Mouse (Mus musculus) 3134 (cell line): ENCODE results near the gene Hhatl.

Experiments used
- DNase-seq: peaks from one replicate; pipeline ENCODE4 v3.0.0-alpha.2; 2011; ENCODE audit warnings: low spot score; ENCODE audit not compliant: insufficient read length; ENCODE audit errors: extremely low read depth

Gene Hhatl

DNA sequence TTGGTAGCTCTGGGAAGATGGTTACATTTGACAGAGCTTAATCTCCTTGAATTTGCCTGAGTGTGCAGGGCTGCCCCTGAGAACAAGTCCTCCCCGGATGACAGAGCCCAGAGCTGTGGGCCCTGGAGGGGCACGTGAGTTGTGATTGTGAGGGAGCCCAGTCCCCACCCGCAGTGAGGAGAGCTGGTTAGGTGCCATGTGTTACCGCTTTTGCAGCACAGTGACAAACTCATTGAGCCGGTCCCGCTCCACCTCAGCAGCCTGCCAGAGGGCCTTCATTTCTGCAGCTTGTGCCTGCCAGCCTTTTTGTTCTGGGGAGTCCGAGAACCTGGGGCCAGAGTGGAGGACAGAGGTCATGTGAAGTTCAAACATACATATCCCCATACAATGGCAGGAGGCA is 15.6 kb upstream of the Hhatl start:
- DNase-seq = no peak

DNA sequence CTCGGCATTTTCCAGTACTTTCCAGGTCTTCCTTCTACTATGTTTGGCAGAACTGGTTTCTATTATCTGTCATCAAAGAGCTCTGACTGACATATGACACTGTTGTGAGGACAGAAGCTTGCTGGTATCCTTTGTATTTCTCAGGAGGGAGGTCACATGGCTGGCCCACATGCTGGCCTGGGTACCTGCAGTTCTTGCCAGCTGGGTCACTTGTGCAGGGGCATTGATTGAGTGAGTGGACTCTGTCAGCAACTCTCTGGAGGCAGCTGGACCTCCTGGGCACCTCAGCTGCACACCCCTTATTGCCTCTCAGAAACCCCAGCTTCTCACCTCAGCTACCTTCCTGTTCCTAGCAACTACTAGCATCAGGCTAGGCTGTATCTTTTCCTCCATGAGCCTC is 15.2 kb upstream of the Hhatl start:
- DNase-seq = no peak

DNA sequence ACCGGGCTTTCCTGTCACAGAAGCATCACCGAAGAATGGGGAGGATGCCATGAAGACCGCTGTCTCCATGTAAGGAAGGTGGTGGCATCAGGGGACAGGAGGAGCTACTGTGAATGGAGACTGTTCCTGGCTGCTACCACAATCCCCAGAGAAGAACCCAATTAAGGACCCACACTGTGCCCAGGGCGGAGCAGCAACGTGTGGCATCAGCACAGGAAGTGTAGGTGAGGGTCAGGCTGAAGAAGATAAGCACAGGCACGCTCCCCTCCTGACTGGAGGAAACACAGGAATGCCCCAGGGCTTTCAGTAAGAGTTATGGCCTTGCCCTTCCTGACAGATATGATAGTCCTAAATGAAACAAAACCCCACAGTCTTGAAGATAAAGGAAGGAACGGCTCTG is 10.4 kb upstream of the Hhatl start:
- no peak for DNase-seq

GRCm38 (mm10) chr9:121798887-121799520 is 6.7 kb upstream of the Hhatl start:
- no peak for DNase-seq

DNA sequence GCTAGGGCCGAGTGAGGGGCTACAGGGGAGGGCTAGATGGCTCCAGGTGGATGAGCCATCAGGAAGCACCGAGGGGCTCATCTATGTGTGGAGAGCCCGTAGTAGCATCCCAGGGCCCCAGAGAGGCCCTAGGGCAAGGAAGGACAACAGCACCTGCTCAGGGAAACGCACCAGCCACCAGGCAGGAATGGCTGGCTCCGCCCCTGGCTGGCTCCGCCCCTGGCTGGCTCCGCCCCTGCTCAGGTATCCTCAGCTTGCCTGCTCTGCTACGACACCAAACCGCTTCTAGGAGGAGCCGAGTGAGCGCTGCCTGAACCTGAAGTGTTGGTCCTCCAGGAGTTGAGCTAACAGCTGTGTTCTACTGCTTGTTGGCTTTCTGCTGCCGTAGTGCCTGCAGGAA is 5.4 kb upstream of the Hhatl start:
- no peak for DNase-seq

GRCm38 (mm10) chr9:121794972-121795539 is 2.7 kb upstream of the Hhatl start:
- DNase-seq = no peak

- peak; percentile 41 for DNase-seq
Observed at GRCm38 (mm10) chr9:121791206-121791605, 1.1 kb downstream of the Hhatl start.

GRCm38 (mm10) chr9:121786359-121786758 is 5.9 kb downstream of the Hhatl start:
- no peak for DNase-seq

DNA sequence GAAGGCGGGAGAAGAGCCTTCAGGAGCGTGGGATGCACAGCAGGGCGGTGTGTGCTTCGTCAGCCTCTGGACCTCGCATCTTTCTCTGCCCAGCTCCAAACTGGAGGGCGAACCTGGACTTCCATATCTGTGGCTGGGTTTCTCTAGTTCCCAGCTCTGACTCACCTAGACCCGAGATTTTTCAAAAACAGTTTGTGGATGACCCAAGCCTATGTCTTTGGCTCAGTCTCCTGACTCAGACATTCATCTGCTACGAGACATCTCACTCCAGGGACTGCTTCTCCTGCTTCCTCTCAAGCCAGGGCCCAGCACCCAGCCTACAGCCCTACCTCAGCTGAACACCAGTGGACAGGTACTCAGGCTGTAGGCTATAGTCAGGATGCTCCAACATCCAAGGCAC is 7.0 kb downstream of the Hhatl start:
- no peak for DNase-seq

DNA sequence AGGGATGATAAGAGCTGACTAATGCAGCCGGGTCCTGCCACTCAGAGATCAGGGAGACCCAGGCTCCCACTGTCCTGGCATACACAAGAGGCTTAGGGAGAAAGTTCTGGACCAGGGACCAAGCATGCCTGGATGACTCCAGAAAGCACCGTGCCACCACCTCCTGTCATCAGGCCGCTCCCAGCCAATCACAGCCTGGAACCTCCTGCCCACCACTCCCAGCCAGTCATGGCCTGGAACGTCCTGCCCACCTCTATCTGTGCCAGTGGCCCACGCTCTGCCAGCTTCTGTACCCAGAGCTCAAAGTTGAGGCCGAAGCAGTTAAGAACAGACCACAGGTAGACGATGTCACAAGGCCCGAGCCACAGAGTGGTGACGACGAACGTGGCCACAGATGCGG is 7.5 kb downstream of the Hhatl start:
- DNase-seq = no peak

DNA sequence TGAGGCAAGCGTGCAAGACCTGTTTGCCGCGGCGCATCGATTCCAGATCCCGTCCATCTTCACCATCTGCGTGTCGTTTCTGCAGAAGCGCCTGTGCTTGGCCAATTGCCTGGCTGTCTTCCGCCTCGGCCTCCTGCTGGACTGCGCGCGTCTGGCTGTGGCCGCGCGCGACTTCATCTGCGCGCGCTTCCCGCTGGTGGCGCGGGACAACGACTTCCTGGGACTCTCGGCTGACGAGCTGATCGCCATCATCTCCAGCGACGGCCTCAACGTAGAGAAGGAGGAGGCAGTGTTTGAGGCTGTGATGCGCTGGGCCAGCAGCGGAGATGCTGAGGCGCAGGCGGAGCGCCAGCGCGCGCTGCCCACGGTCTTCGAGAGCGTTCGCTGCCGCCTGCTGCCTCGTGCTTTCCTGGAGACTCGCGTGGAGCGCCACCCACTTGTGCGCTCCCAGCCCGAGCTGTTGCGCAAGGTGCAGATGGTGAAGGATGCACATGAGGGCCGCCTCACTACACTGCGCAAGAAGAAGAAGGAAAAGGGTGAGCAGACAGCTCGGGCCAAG is 14.2 kb downstream of the Hhatl start:
- DNase-seq = no peak

GRCm38 (mm10) chr9:121777484-121778065 is 14.7 kb downstream of the Hhatl start, which contains the start of gene Klhl40:
Gene Klhl40, plus strand, starts transcription at chr9:121777607.
- no peak for DNase-seq

DNA sequence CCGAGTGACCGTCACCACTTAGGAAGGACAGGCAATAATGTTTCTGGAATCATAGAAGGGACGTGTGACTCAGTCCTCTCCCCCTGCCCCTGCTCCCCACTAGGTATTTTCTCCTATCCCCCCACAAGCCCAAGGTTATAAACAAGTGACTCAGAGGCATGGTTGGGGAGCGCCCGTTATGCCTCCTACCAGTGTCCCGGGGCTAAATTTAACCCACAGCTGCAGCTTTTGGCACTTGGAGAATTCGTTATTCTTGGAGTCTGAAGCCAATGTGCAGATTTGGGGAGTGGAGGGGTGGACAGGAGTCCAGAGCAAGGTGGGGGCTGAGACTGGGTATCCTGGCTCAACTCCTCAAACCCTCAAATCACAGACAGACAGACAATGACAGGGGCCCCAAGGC is 15.8 kb downstream of the Hhatl start:
- DNase-seq = no peak

- DNase-seq = no peak
Observed at GRCm38 (mm10) chr9:121775951-121776350, 16.4 kb downstream of the Hhatl start.

GRCm38 (mm10) chr9:121772412-121772811 is 19.9 kb downstream of the Hhatl start:
- no peak for DNase-seq

GRCm38 (mm10) chr9:121765166-121765855 is 27.0 kb downstream of the Hhatl start:
- DNase-seq = no peak

DNA sequence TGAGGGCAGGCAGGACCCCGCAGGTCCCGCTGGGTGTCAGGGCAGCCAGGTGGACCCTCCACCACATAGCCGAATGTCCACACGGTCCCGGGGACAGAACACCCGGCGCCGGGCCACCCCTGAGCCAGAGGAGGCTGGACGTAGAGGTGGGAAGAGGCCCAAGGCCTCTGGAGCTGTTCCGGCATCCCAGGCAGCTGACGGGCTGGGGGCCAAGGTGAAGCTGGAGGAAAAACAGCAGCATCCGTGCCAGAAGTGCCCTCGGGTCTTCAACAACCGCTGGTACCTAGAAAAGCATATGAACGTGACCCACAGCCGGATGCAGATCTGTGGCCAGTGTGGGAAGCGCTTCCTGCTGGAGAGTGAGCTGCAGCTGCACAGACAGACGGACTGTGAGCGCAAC is 28.6 kb downstream of the Hhatl start:
- DNase-seq = no peak

DNA sequence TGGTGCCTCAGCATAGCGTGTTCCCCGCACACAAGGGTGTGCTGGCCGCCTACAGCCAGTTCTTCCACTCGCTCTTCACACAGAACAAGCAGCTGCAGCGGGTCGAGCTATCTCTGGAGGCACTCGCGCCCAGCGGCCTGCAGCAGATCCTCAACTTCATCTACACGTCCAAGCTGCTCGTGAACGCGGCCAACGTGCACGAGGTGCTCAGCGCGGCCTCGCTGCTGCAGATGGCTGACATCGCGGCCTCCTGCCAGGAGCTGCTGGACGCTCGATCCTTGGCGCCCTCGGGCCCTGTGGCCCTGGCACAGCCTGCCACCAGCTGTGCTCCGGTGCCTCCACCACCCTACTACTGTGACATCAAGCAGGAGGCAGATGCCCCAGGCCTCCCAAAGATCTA is 29.5 kb downstream of the Hhatl start:
- no peak for DNase-seq

- no peak for DNase-seq
Observed at GRCm38 (mm10) chr9:121762248-121762647, 30.1 kb downstream of the Hhatl start.

DNA sequence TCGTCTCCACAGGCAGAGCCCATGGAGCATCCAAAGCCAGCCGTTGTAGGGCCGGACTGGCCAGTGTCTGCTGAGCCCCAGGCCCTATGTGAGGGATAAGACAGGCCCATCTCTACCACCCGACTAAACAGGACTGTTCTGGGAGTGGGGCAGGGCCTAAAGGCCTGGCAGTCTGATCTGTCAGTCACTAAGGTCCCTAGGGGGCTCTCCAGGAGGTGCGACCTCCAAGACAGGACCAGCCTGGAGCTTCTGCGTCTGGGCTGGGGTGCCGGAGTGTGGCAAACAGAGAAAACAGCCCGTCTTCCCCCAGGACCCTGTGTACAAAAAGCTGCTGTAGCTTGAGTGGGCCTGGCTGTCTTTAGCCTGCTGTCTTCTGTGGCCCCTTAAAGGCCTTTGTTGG is 30.5 kb downstream of the Hhatl start:
- no peak for DNase-seq

DNA sequence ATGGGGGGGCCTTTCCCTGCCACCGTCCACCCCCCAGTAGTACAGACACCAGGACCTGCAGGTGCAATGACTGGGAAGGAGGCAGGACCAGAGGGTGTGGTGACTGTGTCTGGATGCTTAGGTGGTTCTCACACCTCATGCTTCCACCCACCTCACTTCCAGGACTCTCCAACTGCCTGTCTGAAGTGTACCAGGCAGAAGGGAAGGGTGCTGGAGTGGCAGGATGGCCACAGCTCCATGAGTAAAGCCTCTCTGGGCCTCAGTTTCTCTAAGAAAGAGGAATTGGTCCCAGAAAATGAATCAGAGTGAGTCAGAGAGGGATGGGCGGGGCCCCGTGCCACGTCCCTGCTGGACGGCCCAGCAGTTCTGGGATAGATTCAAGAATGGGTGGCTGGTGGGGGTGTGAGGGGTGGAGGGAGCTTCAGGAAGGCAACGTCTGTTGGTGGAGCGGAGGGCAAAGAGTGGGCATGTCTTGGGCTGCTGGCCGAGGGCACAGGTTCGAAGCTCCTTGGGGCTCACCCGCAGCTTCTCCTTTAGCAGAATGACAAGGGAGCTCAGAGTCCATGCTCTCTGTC is 31.1 kb downstream of the Hhatl start:
- DNase-seq = peak; percentile 78
